In genomic region chr8:78213074-78213473, GRCm38 (mm10) we compare ENCODE assay signal across 8 mouse cellular contexts. TPM values are rescaled to one million over a fixed set of nuclear protein-coding genes. Genes with fewer than 3 reads are reported as not detected.
A peak's percentile ranks its signal among the peaks of the same experiment; 100 is the strongest.
DNase-seq lines count a peak whose midpoint lies in the region; ATAC-seq and TF ChIP-seq lines count a peak whose summit lies in the region.

TSS of gene Ttc29 (plus strand) at chr8:78213297.

- peak within 1 kb of the TSS; percentile 34 for H3K4me2 ChIP-seq in midbrain, embryonic 13.5 days (replicated peaks)

- DNase-seq in gastrocnemius, adult 2 months, result peak; percentile 15
- DNase-seq in gastrocnemius, postnatal 25 days, result no peak
- DNase-seq in forebrain, embryonic 10.5 days (ENCODE audit: extremely low spot score, low spot score), result peak; percentile 85
- DNase-seq in hindlimb bud, embryonic 11.5 days (ENCODE audit: extremely low spot score, low read depth, low spot score), result peak; percentile 74
- DNase-seq in left cerebral cortex, postnatal 4 days, result peak; percentile 78
- peak; percentile 56 for DNase-seq in testis, postnatal 10 days (ENCODE audit: low spot score)
- no peak for DNase-seq in adrenal gland, adult 8-10 months

- H3K36me3 ChIP-seq in forebrain, embryonic 10.5 days (replicated peaks), result no peaks in the 10 kb centered on the region
- H3K36me3 ChIP-seq in midbrain, embryonic 13.5 days, result no peaks in the 10 kb centered on the region

- no peak within 1 kb of the TSS for H3K27ac ChIP-seq in gastrocnemius, adult 2 months
- no peak within 1 kb of the TSS for H3K27ac ChIP-seq in forebrain, embryonic 10.5 days
- no peak within 1 kb of the TSS for H3K27ac ChIP-seq in midbrain, embryonic 13.5 days

- under 1% methylated on average over 11 of the region's 11 CpGs for WGBS in forebrain, embryonic 10.5 days
- 2% methylated on average over 11 of the region's 11 CpGs for WGBS in midbrain, embryonic 13.5 days

- TF ChIP-seq CTCF in gastrocnemius, adult 2 months (IDR thresholded peaks at IDR 0.05), result no peak

- no peaks in the 10 kb centered on the region for H3K9me3 ChIP-seq in forebrain, embryonic 10.5 days
- H3K9me3 ChIP-seq in midbrain, embryonic 13.5 days, result no peaks in the 10 kb centered on the region

- 0 out of 2 replicates have a peak, but pooled peaks cover 7% of the 10 kb centered on the region for H3K27me3 ChIP-seq in forebrain, embryonic 10.5 days (ENCODE audit: poor library complexity, severe bottlenecking)
- no peaks in the 10 kb centered on the region for H3K27me3 ChIP-seq in midbrain, embryonic 13.5 days

- peak; percentile 97 for ATAC-seq in midbrain, embryonic 13.5 days

- H3K9ac ChIP-seq in midbrain, embryonic 13.5 days (replicated peaks), result no peak within 1 kb of the TSS

- H3K4me1 ChIP-seq in forebrain, embryonic 10.5 days, result peaks cover 18% of the 10 kb centered on the region
- H3K4me1 ChIP-seq in midbrain, embryonic 13.5 days (replicated peaks), result peaks cover 17% of the 10 kb centered on the region

- intact Hi-C loops in gastrocnemius, adult 2 months (cut with DNase I), result no loop called here
- intact Hi-C loops in left cerebral cortex, postnatal 4 days (cut with DNase I), result no loop called here

- no peak within 1 kb of the TSS for H3K4me3 ChIP-seq in gastrocnemius, adult 2 months
- peak within 1 kb of the TSS; percentile 33 for H3K4me3 ChIP-seq in forebrain, embryonic 10.5 days
- H3K4me3 ChIP-seq in midbrain, embryonic 13.5 days (replicated peaks), result no peak within 1 kb of the TSS

RNA-seq across cellular contexts. Expression of gene Ttc29, which starts in this region (rescaled TPM):
- not detected for total RNA-seq in gastrocnemius, adult 2 months (2021)
- total RNA-seq in gastrocnemius, postnatal 25 days (2021), result not detected
- polyA plus RNA-seq in forebrain, embryonic 10.5 days (2016; fragmentation: Nextera tagmentation; extraction: Ambion mirVana), result 0.21 TPM in 1 of 2 replicates, not detected in the other
- total RNA-seq in left cerebral cortex, postnatal 4 days (2021), result 1 to 10 TPM in 1 of 2 experiments, under 1 TPM in 1; 0.58 to 1.8 TPM
- 0.28 and 0.38 TPM in 2 replicates for polyA plus RNA-seq in midbrain, embryonic 13.5 days (2015; fragmentation: Nextera tagmentation; extraction: Ambion mirVana)
- not detected for total RNA-seq in adrenal gland, adult 8-10 months (2022)

Comparison
In these comparisons a context has a peak if more than half of its experiments do, and no peak if none do; other contexts are left out.
1. Peak in DNase-seq in gastrocnemius, adult 2 months; RNA of the gene not detected or under 1 TPM.
2. Peak in DNase-seq and H3K4me3 ChIP-seq in forebrain, embryonic 10.5 days; RNA of the gene not detected or under 1 TPM.
3. Peak in ATAC-seq and H3K4me2 ChIP-seq in midbrain, embryonic 13.5 days; RNA of the gene not detected or under 1 TPM.
4. DNase-seq: peak in hindlimb bud, embryonic 11.5 days (single experiment), left cerebral cortex, postnatal 4 days (single experiment) and testis, postnatal 10 days (single experiment); none in gastrocnemius, postnatal 25 days (single experiment) and adrenal gland, adult 8-10 months (single experiment).